Mouse (Mus musculus) left cerebral cortex, postnatal 4 days (tissue): ENCODE data around the gene Vapb. TPM values are rescaled to one million over a fixed set of nuclear protein-coding genes. Genes with fewer than 3 reads are reported as not detected.

Experiments
- DNase-seq: peaks from one replicate; pipeline ENCODE4 v3.0.0-alpha.2; 2022
- intact Hi-C: fragments of 180-260 bp; cut with DNase I; formaldehyde crosslinking; loops from one replicate; pipeline ENCODE4 v1.15.1; 2025
- microRNA-seq: library from miRNA; unstranded; fragments of <30 nt; microRNA quantifications from one replicate; pipeline ENCODE4 v1.2.0, GENCODE M21; 2022
- total RNA-seq, 2 experiments: library from RNA; stranded (reverse); gene quantifications; 2 replicates each; pipeline ENCODE4 v1.2.3; 2021

Gene Vapb
- total RNA-seq, 2 experiments from 2014 or later: 84.7 to 94.7 TPM

- intact Hi-C loops: no loop called here
Measured at GRCm38 (mm10) chr2:173826287-173826686, 89.0 kb downstream of the Vapb start.

GRCm38 (mm10) chr2:173827228-173827627 lies 89.9 kb downstream of the Vapb start:
- intact Hi-C loops: no loop called here

More at GRCm38 (mm10) chr2:173826287-173826686, 89.0 kb downstream of the Vapb start:
- DNase-seq: no peak

GRCm38 (mm10) chr2:173828134-173828533 lies 90.8 kb downstream of the Vapb start:
- intact Hi-C loops: no loop called here
- no peak for DNase-seq

More at GRCm38 (mm10) chr2:173827228-173827627, 89.9 kb downstream of the Vapb start:
- DNase-seq: no peak

GRCm38 (mm10) chr2:173832828-173833492 lies 95.6 kb downstream of the Vapb start:
- intact Hi-C loops: no loop called here

More at GRCm38 (mm10) chr2:173832828-173833492, 95.6 kb downstream of the Vapb start:
- no peak for DNase-seq

Small RNA genes lying within 50 kb of the gene (microRNA-seq; reads per million reads assigned to microRNA genes)
- gene Mir6340: not detected

Other genes starting within 250 kb of the Vapb start
- gene 1700021F07Rik, start 214.9 kb upstream of the Vapb start, total RNA-seq: not detected
- gene Ankrd60, start 159.1 kb upstream of the Vapb start, total RNA-seq: not detected
- gene Rab22a, start 77.8 kb upstream of the Vapb start, total RNA-seq: 10 to 100 TPM; 25.5 to 27.8 TPM
- not detected for gene 1700010B08Rik, start 18.1 kb upstream of the Vapb start, total RNA-seq